Mouse (Mus musculus): ENCODE results near the gene Trpm3. TPM values are rescaled to one million over a fixed set of nuclear protein-coding genes. Genes with fewer than 3 reads are reported as not detected.
"Not testable (repeated sequence)": the region's sequence is repeated elsewhere in the genome, so short reads cannot be mapped to it uniquely, and the experiment has no call there.

The Trpm3 gene
- total RNA-seq, 2 experiments from 2014 or later: 1.3 to 1.7 TPM

- no peak for DNase-seq
- intact Hi-C loops (cut with DNase I): loop anchor here (5.0 kb wide), 5 partner anchors 46 to 216 kb away; no protein-coding TSS in a partner anchor
These were observed 867.0 kb downstream of the Trpm3 start for GRCm38 (mm10) chr19:23005851-23006250.

GRCm38 (mm10) chr19:23006517-23007273 lies 867.8 kb downstream of the Trpm3 start:
- DNase-seq: peak; percentile 61 to 63
- intact Hi-C loops (cut with DNase I): loop anchor here (5.0 kb wide), 5 partner anchors 46 to 216 kb away; no protein-coding TSS in a partner anchor

- DNase-seq: no peak
- intact Hi-C loops (cut with DNase I): no loop called here
These were observed 874.8 kb downstream of the Trpm3 start for GRCm38 (mm10) chr19:23013695-23014094.

GRCm38 (mm10) chr19:23015516-23015915 lies 876.7 kb downstream of the Trpm3 start:
- intact Hi-C loops (cut with DNase I): no loop called here
- peak; percentile 61 to 66 for DNase-seq

DNA sequence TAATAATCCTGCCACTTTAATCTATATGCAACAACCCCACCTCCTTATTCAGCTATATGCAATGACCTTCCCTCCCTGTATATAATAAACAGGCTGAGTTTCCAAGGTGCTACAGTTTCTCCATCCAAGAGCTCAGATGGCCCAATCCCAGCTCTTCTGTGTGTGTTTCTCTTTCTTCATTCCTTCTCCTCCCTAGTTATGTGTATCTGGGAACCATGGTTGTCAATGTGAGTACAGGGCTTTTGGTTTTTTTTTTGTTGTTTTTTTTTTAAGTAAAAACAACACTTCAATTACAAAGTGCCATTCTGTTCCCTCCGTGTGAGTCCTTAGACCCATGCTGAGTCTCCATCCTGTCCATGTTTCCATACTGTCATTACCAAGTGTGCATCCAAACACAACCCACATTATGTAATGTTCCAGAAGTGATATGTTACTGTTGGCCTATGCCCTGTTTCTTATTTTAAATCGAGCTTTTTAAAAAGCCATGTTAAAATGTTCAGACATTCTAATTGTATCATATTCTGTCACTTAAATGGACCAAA lies 879.4 kb downstream of the Trpm3 start:
- intact Hi-C loops (cut with DNase I): no loop called here
- DNase-seq: no peak

- DNase-seq: no peak
- intact Hi-C loops (cut with DNase I): no loop called here
These were observed 884.1 kb downstream of the Trpm3 start for GRCm38 (mm10) chr19:23022902-23023301.

DNA sequence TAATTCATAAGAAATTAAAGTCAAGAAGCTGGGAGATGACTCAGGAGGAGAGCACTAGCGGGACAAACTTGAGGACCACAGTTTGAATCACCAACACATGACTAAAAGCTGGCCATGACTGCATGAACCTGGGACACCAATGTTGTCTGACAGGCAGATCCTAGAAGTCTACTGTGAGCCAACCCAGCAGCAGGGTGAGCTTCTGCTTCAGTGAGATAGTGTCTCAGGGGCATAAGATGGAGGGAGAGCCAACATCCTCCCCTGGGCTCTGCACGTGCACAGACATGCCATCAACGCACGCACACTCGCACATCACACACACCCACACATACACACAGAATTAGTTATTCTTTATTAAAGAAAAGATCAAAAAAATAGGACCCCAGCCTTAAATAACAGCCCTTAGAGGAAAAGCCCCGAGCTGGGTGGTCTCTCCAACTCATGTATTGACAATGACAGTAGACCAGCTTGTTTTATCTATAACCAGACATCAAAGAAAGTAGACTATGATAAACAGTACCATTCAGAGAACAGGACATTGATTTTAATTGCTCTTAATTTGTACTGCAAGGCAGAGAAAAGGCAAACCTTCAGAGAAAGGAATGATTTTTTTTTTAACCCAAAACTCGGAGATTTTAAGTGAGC lies 884.6 kb downstream of the Trpm3 start:
- no peak for DNase-seq
- intact Hi-C loops (cut with DNase I): no loop called here

- intact Hi-C loops (cut with DNase I): loop anchor here (2.0 kb wide), 1 partner anchor 110 kb away; no protein-coding TSS in a partner anchor
- DNase-seq: no peak
These were observed 886.0 kb downstream of the Trpm3 start for GRCm38 (mm10) chr19:23024821-23025220.

DNA sequence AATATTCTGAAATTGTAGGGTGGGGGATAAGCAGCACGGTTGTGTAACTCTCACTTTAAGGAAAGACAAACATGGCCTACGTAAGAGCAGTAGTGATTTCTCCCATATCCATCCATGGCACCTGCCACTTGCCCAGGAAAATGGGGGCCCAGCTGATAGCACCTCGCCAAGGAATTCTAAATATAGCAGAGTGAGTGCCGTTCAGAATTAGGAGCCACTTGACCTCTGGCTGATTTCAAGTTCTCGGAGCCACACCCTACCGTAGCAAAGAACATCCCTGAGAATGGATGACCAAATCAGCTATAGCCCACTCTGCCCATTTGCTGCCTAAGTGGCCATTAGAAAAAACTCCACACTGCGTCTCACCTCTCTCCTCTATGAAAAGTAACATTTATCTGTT lies 887.6 kb downstream of the Trpm3 start:
- DNase-seq: no peak
- intact Hi-C loops (cut with DNase I): no loop called here

DNA sequence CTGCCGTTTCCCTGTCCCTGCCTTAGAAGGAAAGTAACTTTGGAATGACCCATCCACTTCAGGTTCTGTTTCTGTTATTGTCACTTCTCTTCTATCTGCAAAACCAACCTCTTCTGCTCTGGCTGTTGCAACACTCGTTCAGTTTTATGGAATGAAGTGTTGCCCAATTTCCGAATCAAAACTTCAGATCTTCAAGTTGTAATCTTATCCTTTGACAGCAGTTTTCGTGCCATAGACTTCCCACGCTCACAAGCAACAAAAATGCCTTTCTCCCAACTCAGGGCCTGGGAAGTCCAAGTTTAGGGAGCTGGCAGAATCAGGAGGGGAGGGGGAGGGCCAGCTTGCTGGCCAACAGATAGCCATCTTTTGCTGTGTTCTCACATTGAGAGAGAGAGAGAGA lies 889.4 kb downstream of the Trpm3 start:
- intact Hi-C loops (cut with DNase I): no loop called here
- no peak for DNase-seq

DNA sequence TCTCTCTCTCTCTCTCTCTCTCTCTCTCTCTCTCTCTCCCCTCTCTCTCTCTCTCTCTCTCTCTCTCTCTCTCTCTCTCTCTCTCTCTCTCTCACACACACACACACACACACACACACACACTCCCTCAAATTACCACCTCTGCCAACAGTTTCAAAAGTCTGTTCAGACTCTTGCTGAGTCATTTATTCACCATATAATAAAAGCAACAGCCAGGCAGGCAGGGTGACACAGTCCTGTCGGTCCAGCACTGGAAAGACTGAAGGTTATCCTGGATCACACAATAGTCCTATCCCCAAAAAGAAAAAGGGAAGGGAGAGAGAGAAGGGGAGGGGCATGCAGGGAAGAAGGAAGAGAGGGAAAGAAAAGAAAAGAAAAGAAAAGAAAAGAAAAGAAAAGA lies 894.5 kb downstream of the Trpm3 start:
- intact Hi-C loops (cut with DNase I); DNase-seq: not testable (repeated sequence)

DNA sequence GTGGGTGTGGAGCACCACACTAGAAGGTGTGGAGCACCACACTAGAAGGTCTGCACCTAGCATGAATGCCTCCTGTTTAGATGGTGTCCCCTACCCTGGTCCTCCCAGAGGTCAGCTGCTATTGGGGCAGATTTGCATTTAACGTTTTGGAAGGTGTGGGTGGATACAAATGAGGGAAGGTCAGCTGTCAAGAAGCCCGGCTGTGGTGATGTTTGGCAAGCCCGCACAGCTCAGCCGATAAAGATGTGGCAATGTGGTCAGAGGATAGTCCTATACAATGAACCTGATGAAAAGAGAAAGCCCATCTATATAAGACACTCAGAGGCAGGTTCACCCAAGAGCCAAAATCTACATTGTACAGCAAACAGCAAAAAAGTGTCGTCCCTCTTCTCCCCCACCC lies 895.3 kb downstream of the Trpm3 start:
- DNase-seq: no peak
- intact Hi-C loops (cut with DNase I): loop anchor here (2.0 kb wide), 2 partner anchors 21 to 101 kb away; no protein-coding TSS in a partner anchor

DNA sequence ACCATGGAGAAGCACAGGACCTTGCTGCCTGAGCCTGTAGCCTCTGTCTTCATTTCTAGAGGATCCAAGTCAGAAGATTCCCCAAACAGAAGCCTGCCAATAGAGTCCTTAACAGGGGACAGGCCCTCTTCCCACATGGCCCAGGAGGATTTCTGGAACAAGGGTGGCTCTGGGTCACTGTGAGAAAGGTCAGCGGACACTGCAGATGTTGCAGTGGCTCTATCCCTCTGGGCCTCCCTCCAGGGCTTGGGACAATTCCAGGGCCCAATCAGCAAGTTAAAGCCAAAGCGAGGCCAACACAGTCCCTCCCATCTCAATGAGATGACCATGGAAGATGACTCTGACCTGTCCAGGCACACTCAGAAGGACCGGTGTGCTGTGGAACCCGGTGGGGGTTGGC lies 896.1 kb downstream of the Trpm3 start:
- peak; percentile 89 to 90 for DNase-seq
- intact Hi-C loops (cut with DNase I): loop anchor here (2.0 kb wide), 2 partner anchors 20 to 100 kb away; no protein-coding TSS in a partner anchor

- DNase-seq: no peak
- intact Hi-C loops (cut with DNase I): loop anchor here (2.0 kb wide), 2 partner anchors 19 to 99 kb away; no protein-coding TSS in a partner anchor
These were observed 896.9 kb downstream of the Trpm3 start for GRCm38 (mm10) chr19:23035786-23036185.

GRCm38 (mm10) chr19:23036782-23037477 lies 898.1 kb downstream of the Trpm3 start:
- no peak for DNase-seq

DNA sequence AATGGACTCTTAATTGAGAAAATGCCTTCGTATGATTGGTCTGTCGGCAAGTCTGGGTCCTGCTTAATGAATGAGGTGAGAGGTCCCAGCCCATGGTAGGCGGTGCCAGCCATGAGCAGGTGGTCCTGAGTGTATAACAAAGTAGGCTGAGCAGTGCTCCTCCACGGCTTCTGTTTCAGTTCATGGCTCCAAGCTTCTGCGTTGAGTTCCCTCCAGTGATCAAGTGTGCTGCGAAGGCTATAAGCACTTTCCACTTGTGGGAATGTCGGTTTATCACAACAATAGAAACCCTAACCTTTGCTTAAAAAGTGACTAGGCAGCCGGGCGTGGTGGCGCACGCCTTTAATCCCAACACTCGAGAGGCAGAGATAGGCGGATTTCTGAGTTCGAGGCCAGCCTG lies 898.7 kb downstream of the Trpm3 start:
- intact Hi-C loops (cut with DNase I): no loop called here
- no peak for DNase-seq

More at GRCm38 (mm10) chr19:23036782-23037477, 898.1 kb downstream of the Trpm3 start:
- intact Hi-C loops (cut with DNase I): no loop called here

GRCm38 (mm10) chr19:23038321-23038720 lies 899.5 kb downstream of the Trpm3 start:
- DNase-seq: no peak
- intact Hi-C loops (cut with DNase I): no loop called here

DNA sequence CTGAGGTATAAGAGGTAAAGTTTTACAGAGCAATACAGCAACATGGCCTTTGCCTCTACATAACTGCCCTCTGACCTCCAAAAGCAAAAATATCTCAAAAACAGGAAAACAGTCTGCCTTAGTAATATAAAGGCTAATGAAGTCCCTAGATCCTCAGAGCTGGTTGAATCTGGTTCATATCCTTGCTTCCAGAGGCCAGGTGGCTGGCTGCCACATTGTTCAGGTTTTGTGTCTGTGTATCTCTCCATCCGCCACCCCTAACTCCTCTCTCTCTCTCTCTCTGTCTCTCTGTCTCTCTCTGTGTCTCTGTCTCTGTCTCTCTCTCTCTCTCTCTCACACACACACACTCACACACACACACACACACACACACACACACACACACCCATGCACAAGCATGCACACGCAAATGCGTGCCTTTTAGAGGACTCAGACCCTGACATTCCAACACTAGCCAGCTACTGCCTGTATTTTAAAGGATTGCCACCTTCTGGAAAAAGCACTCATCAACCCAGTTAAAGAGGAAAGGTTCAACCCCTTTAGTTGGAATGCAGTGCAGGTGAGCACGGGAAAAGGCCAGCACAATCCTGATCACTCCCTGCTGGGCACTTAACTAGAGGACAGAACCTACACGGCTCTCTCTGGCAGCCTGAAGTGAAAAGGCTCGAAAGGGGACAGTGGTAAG lies 902.8 kb downstream of the Trpm3 start:
- DNase-seq: no peak
- intact Hi-C loops (cut with DNase I): no loop called here

GRCm38 (mm10) chr19:23042168-23042733 lies 903.4 kb downstream of the Trpm3 start:
- no peak for DNase-seq
- intact Hi-C loops (cut with DNase I): no loop called here

- intact Hi-C loops (cut with DNase I): no loop called here
- DNase-seq: no peak
These were observed 904.9 kb downstream of the Trpm3 start for GRCm38 (mm10) chr19:23043699-23044098.
